Mouse (Mus musculus) CD4-positive, CD25-positive, alpha-beta regulatory T cell, adult 4 months (primary cell): ENCODE results near the gene Dock10. TPM values are rescaled to one million over a fixed set of nuclear protein-coding genes. Genes with fewer than 3 reads are reported as not detected.

Experiments used
- ATAC-seq: one replicate; pipeline ENCODE4 v1.8.0; 2017
- polyA plus RNA-seq, 2 experiments: library from polyadenylated mRNA; unstranded; fragments of 100-300 nt; shearing (Covaris generic); gene quantifications; one replicate each; pipeline ENCODE4 v1.2.1; 2017

The Dock10 gene
- polyA plus RNA-seq, 2 experiments from 2014 or later = 116 to 121 TPM

DNA sequence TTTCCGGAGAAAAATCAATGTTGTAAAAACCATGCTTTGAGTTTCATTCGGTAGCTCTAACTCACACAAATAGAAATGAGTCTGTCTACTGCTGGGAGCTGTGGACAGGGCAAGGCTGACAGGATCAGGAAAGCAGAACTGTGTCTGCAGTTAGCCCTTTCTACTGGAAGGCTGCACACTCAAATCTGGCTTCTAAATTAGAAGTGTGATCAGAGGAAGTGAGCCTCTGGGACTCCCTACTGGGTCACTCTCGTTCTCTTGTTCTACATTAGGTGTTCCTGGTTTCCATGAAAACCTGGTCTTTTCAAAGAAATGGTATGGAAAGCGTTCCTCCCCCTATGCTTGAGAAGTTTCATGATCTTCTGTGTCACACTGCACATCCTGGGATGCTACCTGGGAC is 103.1 kb downstream of the Dock10 start:
- peak; percentile 35 for ATAC-seq

DNA sequence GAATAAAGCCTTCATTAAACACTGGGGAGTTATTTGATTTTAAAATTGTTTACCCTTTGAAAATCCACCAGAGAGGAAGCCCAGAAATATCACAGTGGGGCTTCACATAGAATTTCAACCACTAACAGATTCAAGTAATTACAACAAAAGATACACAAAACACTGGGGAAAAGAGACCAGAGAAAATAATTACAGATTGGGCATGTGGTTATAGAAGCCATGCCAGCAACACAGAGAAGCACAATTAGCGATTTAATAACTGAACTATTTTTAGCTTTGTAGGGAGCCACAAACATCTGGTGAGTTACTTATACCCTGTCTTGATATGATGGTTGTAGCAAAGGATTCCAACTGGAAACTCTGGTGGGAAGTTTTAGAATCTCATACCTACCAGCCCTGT is 104.2 kb downstream of the Dock10 start:
- ATAC-seq = no peak

GRCm38 (mm10) chr1:80652803-80653202 is 105.5 kb downstream of the Dock10 start:
- peak; percentile 65 for ATAC-seq

DNA sequence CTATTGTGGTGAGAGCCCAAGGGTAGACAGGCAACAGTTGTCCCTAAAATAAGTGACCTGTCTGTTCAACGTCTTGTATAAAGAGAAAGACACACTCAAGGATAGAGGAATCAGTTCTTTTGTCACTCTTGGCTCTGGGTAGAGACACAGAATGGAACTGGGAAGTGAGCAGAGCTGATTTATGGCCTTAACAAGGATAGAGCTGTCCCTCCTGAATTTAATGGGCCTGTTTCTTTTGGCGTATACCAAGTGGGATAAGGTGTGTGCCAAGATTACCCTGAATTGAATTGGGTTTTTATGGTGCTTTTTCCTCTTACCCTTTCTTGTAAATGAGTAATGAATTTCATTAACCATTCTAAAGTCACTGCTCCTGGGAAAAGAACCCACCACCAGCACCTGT is 106.2 kb downstream of the Dock10 start:
- ATAC-seq = no peak

- ATAC-seq = peak; percentile 13
Observed at GRCm38 (mm10) chr1:80646602-80647001, 111.7 kb downstream of the Dock10 start.

DNA sequence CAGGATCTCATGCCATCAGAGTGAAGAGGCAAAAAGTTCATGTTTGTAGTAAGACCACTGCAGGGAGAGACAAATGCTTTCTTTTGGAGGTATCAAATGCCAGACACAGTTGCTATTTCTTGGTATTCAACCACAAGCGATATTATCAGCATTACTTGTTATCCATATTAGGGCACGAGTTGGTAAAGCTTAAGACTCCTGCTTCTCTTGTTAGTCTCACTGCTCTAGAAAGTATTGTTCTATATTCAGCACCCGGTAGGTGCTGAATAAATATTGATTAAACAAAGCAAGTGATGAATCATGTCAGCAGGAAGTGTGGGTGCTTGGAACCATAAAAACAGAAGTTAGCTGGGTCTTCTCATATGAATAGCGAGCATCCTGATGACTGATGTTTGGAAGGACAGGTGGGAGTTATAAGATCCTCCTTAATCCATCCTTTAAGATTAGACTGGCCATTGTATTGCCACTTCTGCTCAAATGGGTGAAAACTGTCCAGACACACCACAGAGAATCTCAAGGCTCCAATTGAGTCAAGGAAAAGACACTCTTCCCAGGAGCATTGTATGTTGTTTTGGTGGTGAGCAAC is 114.4 kb downstream of the Dock10 start:
- ATAC-seq = peak; percentile 70

DNA sequence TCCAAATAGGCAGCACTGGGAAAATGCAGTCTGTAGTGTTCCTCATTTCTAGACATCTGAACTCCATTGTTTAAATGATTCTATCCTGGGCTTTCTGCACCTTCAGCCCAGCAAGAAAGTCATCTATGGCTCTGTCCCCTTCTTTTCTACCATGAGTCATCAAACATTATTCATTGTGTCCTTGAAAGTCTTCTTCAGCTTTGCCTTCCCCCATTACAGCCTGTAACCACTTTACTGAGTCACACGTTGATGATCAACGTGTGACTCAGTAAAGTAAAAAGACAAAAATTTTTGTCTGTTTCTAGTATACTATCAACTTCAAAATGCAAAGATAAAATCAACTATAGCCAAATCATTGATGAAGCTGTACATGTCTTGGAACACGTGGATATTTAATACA is 116.5 kb downstream of the Dock10 start:
- ATAC-seq = peak; percentile 17

DNA sequence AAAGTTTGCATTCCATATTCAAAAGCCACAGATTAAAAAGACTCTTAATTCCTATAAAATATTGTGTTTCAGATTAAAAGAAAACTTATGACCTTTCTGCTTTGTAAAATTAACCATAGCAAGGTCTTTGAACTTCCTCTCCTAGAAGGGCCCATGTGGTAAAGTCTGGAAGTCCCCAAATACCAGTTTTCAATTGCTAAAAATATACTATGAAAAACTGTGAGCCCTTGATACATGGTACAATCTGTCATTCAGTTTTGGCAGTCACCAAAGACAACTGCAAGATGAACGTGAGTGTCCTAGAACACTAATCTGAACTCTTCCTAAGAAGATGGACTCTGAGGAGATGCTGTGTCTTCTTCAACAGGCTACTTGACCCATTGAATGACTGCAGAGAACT is 117.0 kb downstream of the Dock10 start:
- ATAC-seq = peak; percentile 46

DNA sequence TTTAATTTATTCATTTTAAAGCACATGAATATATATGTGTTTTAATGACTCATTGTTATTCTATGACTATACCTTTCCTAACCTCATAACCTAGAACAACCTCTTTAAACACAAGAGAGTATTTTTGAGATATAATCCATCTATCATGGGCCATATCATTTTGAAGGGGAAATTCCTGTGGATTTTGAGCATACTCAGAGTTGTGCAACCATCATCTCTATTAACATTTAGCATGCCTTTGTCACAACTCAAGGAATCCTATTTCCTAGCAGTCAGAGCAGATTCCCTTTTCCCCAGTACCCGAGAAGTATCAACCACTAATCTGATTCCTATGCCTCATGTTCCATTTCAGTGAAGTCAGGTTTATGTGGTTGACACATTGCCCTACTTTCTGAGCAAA is 118.8 kb downstream of the Dock10 start:
- ATAC-seq = no peak

- ATAC-seq = peak; percentile 48
Observed at GRCm38 (mm10) chr1:80637214-80637705, 121.1 kb downstream of the Dock10 start.

GRCm38 (mm10) chr1:80635825-80636224 is 122.5 kb downstream of the Dock10 start:
- ATAC-seq = peak; percentile 70

DNA sequence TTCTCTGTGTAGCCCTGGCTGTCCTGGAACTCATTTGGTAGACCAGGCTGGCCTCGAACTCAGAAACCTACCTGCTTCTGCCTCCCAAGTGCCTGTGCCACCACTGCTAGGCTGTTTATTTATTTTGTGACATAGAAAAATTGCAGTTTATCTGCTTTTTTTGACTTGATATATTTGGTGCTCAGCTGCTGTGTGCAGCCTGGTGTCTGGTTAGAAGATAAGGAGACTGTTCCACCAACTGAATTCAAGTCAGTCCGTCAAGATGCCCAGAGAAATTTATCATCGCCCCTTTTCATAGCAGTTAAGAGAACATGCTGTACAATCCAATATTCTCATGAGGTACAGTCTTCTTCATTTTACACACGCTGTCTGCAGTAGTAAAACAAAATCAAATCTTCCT is 124.8 kb downstream of the Dock10 start:
- no peak for ATAC-seq

DNA sequence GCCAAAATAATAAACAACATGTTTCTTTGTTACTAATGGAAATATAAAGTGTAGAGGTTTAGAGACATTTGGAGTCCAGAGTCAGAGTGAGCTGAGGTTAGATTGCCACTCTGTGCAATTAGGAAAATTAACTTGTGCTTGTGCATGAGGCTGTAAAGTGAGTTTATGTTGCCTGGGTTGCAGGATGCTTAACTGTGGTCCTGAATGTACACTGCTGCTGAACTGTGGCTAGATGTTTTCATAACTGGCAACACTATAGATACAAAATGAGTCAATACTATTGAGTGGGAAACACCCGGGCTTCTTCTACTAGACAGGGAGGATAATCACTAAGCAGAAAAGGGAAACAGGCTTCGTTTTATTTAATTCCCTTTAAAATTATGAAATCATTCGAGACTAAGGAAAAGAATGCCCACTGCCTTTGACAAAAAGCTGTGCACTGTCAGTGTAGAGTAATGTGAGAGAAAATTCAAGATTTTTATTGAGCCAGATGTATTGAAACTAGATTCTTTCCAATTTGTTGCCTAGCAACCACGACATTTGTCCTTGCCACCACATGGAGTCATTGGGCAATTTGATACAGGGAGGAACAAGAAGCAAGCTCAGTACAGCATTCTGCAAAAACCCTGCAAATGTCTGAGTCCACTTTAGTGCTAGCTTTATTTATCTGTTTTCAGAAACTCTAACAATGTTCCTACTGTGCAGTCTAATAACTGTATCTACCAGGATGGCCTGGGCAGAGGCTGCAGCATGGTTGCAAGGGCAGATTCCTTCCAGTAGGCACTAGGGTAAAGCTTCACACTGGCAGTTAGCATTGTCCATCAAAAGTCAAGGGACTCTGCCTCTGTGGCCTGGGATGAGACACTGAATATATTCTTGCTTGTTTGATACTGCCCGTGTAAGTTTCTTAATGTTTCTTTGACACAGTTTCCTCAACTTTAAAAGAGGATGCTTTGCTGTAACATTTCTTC is 127.9 kb downstream of the Dock10 start:
- no peak for ATAC-seq

- no peak for ATAC-seq
Observed at GRCm38 (mm10) chr1:80628054-80628453, 130.3 kb downstream of the Dock10 start.

- no peak for ATAC-seq
Observed at GRCm38 (mm10) chr1:80626800-80627199, 131.5 kb downstream of the Dock10 start.

- no peak for ATAC-seq
Observed at GRCm38 (mm10) chr1:80625371-80625770, 133.0 kb downstream of the Dock10 start.

- no peak for ATAC-seq
Observed at GRCm38 (mm10) chr1:80624552-80624951, 133.8 kb downstream of the Dock10 start.

GRCm38 (mm10) chr1:80622646-80623045 is 135.7 kb downstream of the Dock10 start:
- no peak for ATAC-seq

- peak; percentile 44 for ATAC-seq
Observed at GRCm38 (mm10) chr1:80619100-80619499, 139.2 kb downstream of the Dock10 start.

GRCm38 (mm10) chr1:80616671-80617070 is 141.7 kb downstream of the Dock10 start:
- no peak for ATAC-seq

- ATAC-seq = no peak
Observed at GRCm38 (mm10) chr1:80614750-80615149, 143.6 kb downstream of the Dock10 start.

GRCm38 (mm10) chr1:80613395-80614011 is 144.8 kb downstream of the Dock10 start:
- ATAC-seq = peak; percentile 63

GRCm38 (mm10) chr1:80607546-80607945 is 150.8 kb downstream of the Dock10 start:
- ATAC-seq = no peak
